Mouse (Mus musculus): ENCODE measurements around the gene Thumpd3. TPM values are rescaled to one million over a fixed set of nuclear protein-coding genes. Genes with fewer than 3 reads are reported as not detected.

Thumpd3 gene
- polyA plus RNA-seq, 1 experiment from 2014 or later = 63.2 TPM

- no peak overlapping the region for H3K4me2 ChIP-seq
- H3K4me3 ChIP-seq = no peak overlapping the region
- no peak overlapping the region for H3K9ac ChIP-seq
- 88% methylated on average over 2 of the region's 2 CpGs for WGBS
- H3K9me3 ChIP-seq (replicated peaks) = no peaks in the 10 kb centered on the region
- no peaks in the 10 kb centered on the region for H3K36me3 ChIP-seq (ENCODE audit: poor library complexity, severe bottlenecking)
- H3K4me1 ChIP-seq = peaks cover 16% of the 10 kb centered on the region
- H3K27ac ChIP-seq = no peak overlapping the region
- no peak for ATAC-seq
- H3K27me3 ChIP-seq = no peaks in the 10 kb centered on the region
These were observed 5.7 kb upstream of the Thumpd3 start for GRCm38 (mm10) chr6:113040319-113040718.

GRCm38 (mm10) chr6:113041215-113041990 lies 4.6 kb upstream of the Thumpd3 start:
- H3K9me3 ChIP-seq (replicated peaks) = no peaks in the 10 kb centered on the region
- H3K4me2 ChIP-seq = no peak overlapping the region
- peaks cover 19% of the 10 kb centered on the region for H3K4me1 ChIP-seq
- no peaks in the 10 kb centered on the region for H3K27me3 ChIP-seq
- WGBS = 87% methylated on average over 11 of the region's 11 CpGs
- H3K9ac ChIP-seq = no peak overlapping the region
- ATAC-seq = no peak
- no peaks in the 10 kb centered on the region for H3K36me3 ChIP-seq (ENCODE audit: poor library complexity, severe bottlenecking)
- no peak overlapping the region for H3K27ac ChIP-seq
- no peak overlapping the region for H3K4me3 ChIP-seq

GRCm38 (mm10) chr6:113045575-113045974 lies 450 bp upstream of the Thumpd3 start:
- peaks cover 18% of the 10 kb centered on the region for H3K36me3 ChIP-seq (ENCODE audit: poor library complexity, severe bottlenecking)
- H3K9ac ChIP-seq = peak overlapping the region; percentile 85
- peak overlapping the region; percentile 89 for H3K27ac ChIP-seq
- H3K4me3 ChIP-seq = peak overlapping the region; percentile 80
- H3K4me1 ChIP-seq = peaks cover 24% of the 10 kb centered on the region
- WGBS = 2% methylated on average over 11 of the region's 11 CpGs
- H3K9me3 ChIP-seq (replicated peaks) = no peaks in the 10 kb centered on the region
- no peaks in the 10 kb centered on the region for H3K27me3 ChIP-seq
- ATAC-seq = peak; percentile 55
- H3K4me2 ChIP-seq = peak overlapping the region; percentile 96

DNA sequence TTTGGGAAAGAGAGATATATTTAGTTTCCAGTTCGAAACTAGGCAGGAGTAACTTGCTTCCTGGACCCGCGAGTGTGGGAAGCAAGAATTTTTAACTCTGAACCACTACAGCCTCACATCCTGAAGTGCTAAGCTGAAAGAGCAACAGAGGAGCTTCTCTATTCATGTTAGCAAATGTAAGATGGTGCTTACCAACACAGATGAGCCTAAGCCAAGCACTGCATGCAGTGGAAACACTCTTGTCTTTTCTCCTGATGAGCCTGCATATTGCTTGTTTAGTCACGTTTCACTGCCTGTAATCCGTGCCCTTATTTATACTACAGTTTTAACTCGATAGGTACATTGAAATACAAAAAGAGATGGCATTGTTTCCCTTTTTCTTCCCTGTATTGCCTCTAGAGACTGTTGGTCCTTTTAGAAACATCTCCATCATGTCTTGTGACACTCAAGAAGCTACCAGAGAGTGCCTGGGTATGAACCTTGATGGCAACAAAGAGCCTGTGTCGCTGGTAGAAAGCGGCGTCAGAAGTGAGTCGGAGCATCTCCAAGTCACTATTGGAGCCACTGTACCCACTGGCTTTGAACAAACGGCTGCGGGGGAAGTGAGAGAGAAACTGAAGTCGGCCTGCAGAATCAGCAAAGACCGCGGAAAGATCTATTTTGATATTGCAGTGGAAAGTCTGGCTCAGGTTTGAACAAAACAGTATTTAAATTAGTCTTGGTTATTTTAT lies 1.2 kb downstream of the Thumpd3 start:
- no peaks in the 10 kb centered on the region for H3K27me3 ChIP-seq
- no peak overlapping the region for H3K27ac ChIP-seq
- H3K4me3 ChIP-seq = peak overlapping the region; percentile 80
- H3K36me3 ChIP-seq (ENCODE audit: poor library complexity, severe bottlenecking) = peaks cover 28% of the 10 kb centered on the region
- H3K4me1 ChIP-seq = peaks cover 24% of the 10 kb centered on the region
- ATAC-seq = no peak
- peak overlapping the region; percentile 96 for H3K4me2 ChIP-seq
- no peaks in the 10 kb centered on the region for H3K9me3 ChIP-seq (replicated peaks)
- peak overlapping the region; percentile 85 for H3K9ac ChIP-seq
- 70% methylated on average over 15 of the region's 15 CpGs for WGBS

DNA sequence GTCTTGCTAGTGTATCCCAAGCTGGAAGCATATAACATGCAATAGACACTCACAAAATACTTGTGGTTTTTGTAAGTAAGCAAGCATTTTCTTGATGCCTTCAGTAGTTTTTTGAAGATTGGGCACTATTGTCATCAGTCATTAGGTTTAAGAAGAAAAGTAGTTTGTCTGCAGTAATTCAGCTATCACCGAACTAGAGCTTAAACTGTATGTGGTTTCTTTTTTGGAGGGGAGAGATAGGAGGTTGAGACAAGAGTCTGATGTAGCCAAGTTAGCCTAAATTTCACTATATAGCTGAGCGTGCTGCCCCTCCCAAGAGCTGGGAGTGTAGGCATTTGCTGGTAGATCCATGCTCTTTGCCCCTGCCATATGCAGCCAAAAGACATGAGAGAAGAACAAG lies 2.3 kb downstream of the Thumpd3 start:
- Histone ChIP-seq H3K4me2 (no peak overlapping the region), H3K4me1 (peaks cover 24% of the 10 kb centered on the region), H3K4me3 (no peak overlapping the region), H3K9me3 (replicated peaks) (no peaks in the 10 kb centered on the region), H3K27me3 (no peaks in the 10 kb centered on the region), H3K27ac (no peak overlapping the region), H3K9ac (no peak overlapping the region), H3K36me3 (ENCODE audit: poor library complexity, severe bottlenecking) (peaks cover 33% of the 10 kb centered on the region)
- no peak for ATAC-seq
- WGBS = 94% methylated on average over 2 of the region's 2 CpGs

- Histone ChIP-seq H3K27me3 (no peaks in the 10 kb centered on the region), H3K9me3 (replicated peaks) (no peaks in the 10 kb centered on the region), H3K36me3 (ENCODE audit: poor library complexity, severe bottlenecking) (peaks cover 41% of the 10 kb centered on the region), H3K4me1 (peaks cover 24% of the 10 kb centered on the region), H3K27ac (no peak overlapping the region), H3K4me2 (no peak overlapping the region), H3K9ac (no peak overlapping the region), H3K4me3 (no peak overlapping the region)
- no peak for ATAC-seq
- 86% methylated on average over 3 of the region's 3 CpGs for WGBS
These were observed 3.1 kb downstream of the Thumpd3 start for GRCm38 (mm10) chr6:113049159-113049558.

GRCm38 (mm10) chr6:113052972-113053371 lies 6.9 kb downstream of the Thumpd3 start:
- Histone ChIP-seq H3K4me1 (peaks cover 5% of the 10 kb centered on the region), H3K4me2 (no peak overlapping the region), H3K27ac (no peak overlapping the region), H3K4me3 (no peak overlapping the region), H3K27me3 (no peaks in the 10 kb centered on the region), H3K9me3 (replicated peaks) (no peaks in the 10 kb centered on the region), H3K9ac (no peak overlapping the region), H3K36me3 (ENCODE audit: poor library complexity, severe bottlenecking) (peaks cover 73% of the 10 kb centered on the region)
- no peak for ATAC-seq
- WGBS = 94% methylated on average over 3 of the region's 3 CpGs

DNA sequence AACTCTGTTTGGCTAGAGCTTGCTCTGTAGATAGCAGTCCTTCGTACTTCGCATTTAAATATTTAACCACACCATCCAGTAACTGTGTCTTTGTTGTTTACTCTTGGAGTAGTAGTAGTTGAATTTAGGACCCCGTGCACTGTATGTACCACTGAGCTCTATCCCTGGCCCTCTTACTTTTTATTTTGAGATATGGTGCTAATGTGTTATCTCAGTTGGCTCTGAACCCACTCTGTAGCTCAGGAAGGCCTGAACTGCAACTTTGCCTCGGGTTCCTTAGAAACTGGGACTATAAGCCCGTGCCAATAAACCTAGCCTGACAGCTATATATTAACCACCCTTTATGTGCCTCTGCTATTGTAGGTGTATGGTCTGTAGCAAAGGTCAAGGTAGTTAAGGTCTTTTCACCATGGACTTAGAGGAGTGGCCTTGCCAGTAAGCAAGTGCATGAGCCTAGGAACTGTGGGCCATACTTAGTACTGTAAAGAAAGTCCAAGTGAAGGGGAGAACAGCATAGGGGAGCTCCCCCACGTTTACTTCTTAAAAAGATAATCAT lies 8.6 kb downstream of the Thumpd3 start:
- H3K4me3 ChIP-seq = no peak overlapping the region
- H3K27me3 ChIP-seq = no peaks in the 10 kb centered on the region
- H3K4me2 ChIP-seq = no peak overlapping the region
- no peaks in the 10 kb centered on the region for H3K4me1 ChIP-seq
- no peaks in the 10 kb centered on the region for H3K9me3 ChIP-seq (replicated peaks)
- no peak overlapping the region for H3K27ac ChIP-seq
- H3K9ac ChIP-seq = no peak overlapping the region
- ATAC-seq = no peak
- WGBS = 90% methylated on average over 6 of the region's 6 CpGs
- H3K36me3 ChIP-seq (ENCODE audit: poor library complexity, severe bottlenecking) = peaks cover 74% of the 10 kb centered on the region

DNA sequence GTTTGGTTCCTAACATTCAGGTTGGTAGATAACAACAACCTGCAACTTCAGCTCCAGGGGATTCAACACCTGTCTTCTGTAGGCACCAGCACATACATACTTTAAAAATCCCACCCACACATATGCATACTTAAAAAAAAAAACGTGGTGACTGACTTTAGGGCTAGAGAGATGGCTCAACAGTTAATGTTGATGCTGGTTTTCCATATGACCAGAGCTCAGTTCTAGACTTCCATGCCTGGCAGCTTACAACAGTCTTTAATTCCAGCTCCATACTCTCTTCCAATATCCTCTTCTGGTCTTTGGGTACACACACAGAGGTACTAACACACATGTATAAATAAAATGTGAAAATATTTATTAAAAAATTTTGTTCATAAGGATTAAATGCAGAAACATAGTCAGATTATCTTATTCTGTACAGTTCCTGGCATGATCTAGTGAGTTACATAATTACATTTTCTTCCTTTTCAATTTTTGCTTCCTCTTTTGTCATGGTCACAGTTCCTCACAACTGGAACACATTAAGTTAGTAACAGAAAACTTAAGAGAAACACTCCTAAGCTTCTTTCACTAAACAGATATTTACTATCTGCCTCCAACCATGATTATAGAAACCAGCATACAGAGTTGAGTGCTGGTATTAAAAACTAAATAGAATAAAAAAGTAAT lies 15.0 kb downstream of the Thumpd3 start:
- no peak for ATAC-seq
- peaks cover 6% of the 10 kb centered on the region for H3K4me1 ChIP-seq

DNA sequence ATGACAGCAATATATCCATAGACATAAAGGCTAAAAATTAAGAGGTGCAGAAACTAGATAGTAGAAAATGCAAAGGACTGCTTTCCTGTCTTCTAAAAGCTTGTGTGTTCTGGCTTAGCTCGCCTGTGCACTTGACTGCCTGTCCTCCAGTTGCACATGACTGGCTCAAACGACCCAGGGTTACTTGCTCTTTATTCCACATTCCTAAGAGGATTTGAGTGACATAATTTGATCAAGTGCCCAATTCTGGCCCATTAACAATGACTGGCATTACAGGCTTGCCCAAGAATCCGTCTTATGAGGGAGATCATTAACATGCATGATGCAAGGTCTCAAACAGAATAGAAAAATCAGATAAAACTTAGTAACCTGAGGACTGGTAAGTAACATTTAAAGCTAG lies 16.2 kb downstream of the Thumpd3 start:
- Histone ChIP-seq H3K4me1 (peaks cover 6% of the 10 kb centered on the region), H3K4me3 (no peak overlapping the region), H3K27ac (no peak overlapping the region), H3K4me2 (no peak overlapping the region), H3K9me3 (replicated peaks) (no peaks in the 10 kb centered on the region), H3K9ac (0 out of 2 replicates have a peak overlapping the region, but pooled peaks have one; percentile 26), H3K36me3 (ENCODE audit: poor library complexity, severe bottlenecking) (peaks cover 89% of the 10 kb centered on the region), H3K27me3 (no peaks in the 10 kb centered on the region)
- WGBS = 23% methylated on average over 3 of the region's 3 CpGs
- 0 out of 2 replicates have a peak, but pooled peaks have one; percentile 21 for ATAC-seq

More for the DNA sequence above, 15.0 kb downstream of the Thumpd3 start:
- Histone ChIP-seq H3K36me3 (ENCODE audit: poor library complexity, severe bottlenecking) (peaks cover 85% of the 10 kb centered on the region), H3K9ac (no peak overlapping the region), H3K27me3 (no peaks in the 10 kb centered on the region), H3K4me3 (no peak overlapping the region), H3K4me2 (no peak overlapping the region), H3K9me3 (replicated peaks) (no peaks in the 10 kb centered on the region), H3K27ac (no peak overlapping the region)
- 76% methylated on average over 1 of the region's 1 CpGs for WGBS

GRCm38 (mm10) chr6:113063363-113063762 lies 17.3 kb downstream of the Thumpd3 start:
- no peaks in the 10 kb centered on the region for H3K27me3 ChIP-seq
- no peak overlapping the region for H3K9ac ChIP-seq
- no peak overlapping the region for H3K4me2 ChIP-seq
- H3K9me3 ChIP-seq (replicated peaks) = no peaks in the 10 kb centered on the region
- no peak overlapping the region for H3K27ac ChIP-seq
- WGBS = 89% methylated on average over 10 of the region's 10 CpGs
- H3K4me1 ChIP-seq = peaks cover 6% of the 10 kb centered on the region
- H3K4me3 ChIP-seq = no peak overlapping the region
- ATAC-seq = no peak
- H3K36me3 ChIP-seq (ENCODE audit: poor library complexity, severe bottlenecking) = peaks cover 93% of the 10 kb centered on the region

GRCm38 (mm10) chr6:113065186-113065585 lies 19.2 kb downstream of the Thumpd3 start:
- Histone ChIP-seq H3K9ac (no peak overlapping the region), H3K27ac (no peak overlapping the region), H3K9me3 (replicated peaks) (no peaks in the 10 kb centered on the region), H3K4me1 (peaks cover 6% of the 10 kb centered on the region), H3K27me3 (no peaks in the 10 kb centered on the region), H3K4me3 (no peak overlapping the region), H3K4me2 (no peak overlapping the region), H3K36me3 (ENCODE audit: poor library complexity, severe bottlenecking) (peaks cover 90% of the 10 kb centered on the region)
- WGBS = 94% methylated on average over 3 of the region's 3 CpGs
- no peak for ATAC-seq

Data from forebrain, embryonic 13.5 days (tissue).